Mouse (Mus musculus): ENCODE results near the gene Krt23. TPM values are rescaled to one million over a fixed set of nuclear protein-coding genes. Genes with fewer than 3 reads are reported as not detected.

Krt23 gene
- polyA plus RNA-seq, 1 experiment, result not detected

DNA sequence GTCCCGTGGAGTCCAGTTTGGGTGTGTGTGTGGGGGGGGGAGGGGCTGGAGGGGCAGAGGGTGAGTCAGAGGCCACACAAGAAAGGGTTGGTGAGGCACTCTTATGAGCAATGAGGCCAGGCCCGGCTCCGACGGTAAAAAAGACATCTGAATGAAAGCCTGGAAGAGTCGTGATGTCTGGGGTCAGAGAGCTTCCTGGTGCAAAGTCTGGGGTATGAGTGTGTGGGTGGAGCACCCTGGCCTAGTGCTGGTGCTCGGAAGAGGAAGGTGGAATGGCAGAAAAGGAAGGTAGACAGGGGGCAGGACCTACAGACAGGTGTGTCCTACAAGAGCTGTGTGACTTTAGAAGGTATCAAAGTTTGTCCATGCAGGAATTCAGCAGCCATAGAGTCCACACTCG lies 34.0 kb downstream of the Krt23 start:
- no peak overlapping the region for H3K27ac ChIP-seq (ENCODE audit: insufficient read depth, low read length)
- no peaks in the 10 kb centered on the region for H3K4me1 ChIP-seq (ENCODE audit: control insufficient read depth, insufficient read depth, low read length)
- no peak overlapping the region for H3K4me3 ChIP-seq (ENCODE audit: insufficient read depth, low read length)
- no peak for TF ChIP-seq POLR2A (IDR thresholded peaks at IDR 0.05; ENCODE audit: low read depth, low read length)
- no peak for TF ChIP-seq CTCF (IDR thresholded peaks at IDR 0.05; ENCODE audit: borderline replicate concordance, insufficient read depth, low read length)

DNA sequence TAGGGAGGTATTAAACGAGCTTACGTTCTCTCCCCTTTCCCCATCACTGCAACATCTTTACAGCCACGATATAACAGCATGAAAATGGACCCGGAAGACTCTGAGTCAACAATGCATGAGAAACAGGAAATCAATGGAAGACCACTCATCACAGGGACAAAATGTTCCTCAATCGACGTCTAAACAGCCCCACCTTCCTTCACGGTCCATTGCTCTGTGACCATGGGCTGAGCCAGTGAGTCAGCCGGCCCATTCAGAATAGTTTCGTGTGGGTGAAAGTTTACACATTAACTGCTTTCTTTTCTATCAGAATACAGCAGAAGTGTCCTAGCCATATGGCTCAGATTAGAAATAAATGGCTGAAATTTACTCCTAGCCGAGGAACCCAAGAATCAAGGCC lies 38.2 kb downstream of the Krt23 start:
- no peak for TF ChIP-seq CTCF (IDR thresholded peaks at IDR 0.05; ENCODE audit: borderline replicate concordance, insufficient read depth, low read length)
- no peak for TF ChIP-seq POLR2A (IDR thresholded peaks at IDR 0.05; ENCODE audit: low read depth, low read length)
- no peak overlapping the region for H3K27ac ChIP-seq (ENCODE audit: insufficient read depth, low read length)
- no peak overlapping the region for H3K4me3 ChIP-seq (ENCODE audit: insufficient read depth, low read length)
- no peaks in the 10 kb centered on the region for H3K4me1 ChIP-seq (ENCODE audit: control insufficient read depth, insufficient read depth, low read length)

DNA sequence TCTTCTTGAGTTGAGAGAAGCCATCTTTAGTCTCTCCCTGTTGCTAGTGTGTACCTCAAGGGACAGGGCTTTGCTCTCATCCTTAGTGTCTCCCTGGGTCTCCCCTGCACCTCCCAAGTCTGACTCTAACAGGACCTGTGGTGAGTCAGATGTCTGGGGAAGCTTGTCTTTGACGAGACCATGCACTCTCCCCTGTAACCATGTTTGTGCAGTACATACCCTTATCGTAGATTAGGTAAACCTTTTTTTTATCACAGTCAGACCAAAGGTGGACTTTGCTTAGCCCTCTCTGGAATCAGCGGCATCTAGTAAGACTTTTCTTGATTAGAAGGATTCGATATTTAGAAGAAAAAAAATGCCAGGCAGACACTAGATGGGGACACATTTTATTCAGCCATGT lies 38.9 kb downstream of the Krt23 start:
- H3K4me3 ChIP-seq (ENCODE audit: insufficient read depth, low read length), result no peak overlapping the region
- H3K4me1 ChIP-seq (ENCODE audit: control insufficient read depth, insufficient read depth, low read length), result no peaks in the 10 kb centered on the region
- TF ChIP-seq POLR2A (IDR thresholded peaks at IDR 0.05; ENCODE audit: low read depth, low read length) (no peak), CTCF (IDR thresholded peaks at IDR 0.05; ENCODE audit: borderline replicate concordance, insufficient read depth, low read length) (no peak)
- no peak overlapping the region for H3K27ac ChIP-seq (ENCODE audit: insufficient read depth, low read length)

DNA sequence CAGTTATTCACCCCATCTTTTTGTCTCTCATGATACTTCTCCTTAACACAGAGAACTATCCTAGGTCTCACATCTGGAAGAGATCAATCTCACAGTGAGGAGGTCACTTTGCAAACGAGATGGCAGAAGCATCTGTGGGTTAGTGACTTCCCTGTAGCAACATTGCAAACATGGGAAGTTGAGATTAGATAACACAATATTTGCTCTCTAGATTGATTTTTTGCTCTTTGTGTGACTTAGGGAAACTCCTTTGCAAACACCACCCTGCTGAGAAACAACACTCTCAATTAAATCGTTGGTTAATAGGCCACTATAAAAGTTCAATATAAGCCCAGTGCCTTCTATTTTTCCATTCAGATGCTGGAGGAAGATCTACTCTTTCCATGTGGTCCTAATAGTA lies 44.2 kb downstream of the Krt23 start:
- TF ChIP-seq POLR2A (IDR thresholded peaks at IDR 0.05; ENCODE audit: low read depth, low read length) (no peak), CTCF (IDR thresholded peaks at IDR 0.05; ENCODE audit: borderline replicate concordance, insufficient read depth, low read length) (no peak)
- no peaks in the 10 kb centered on the region for H3K4me1 ChIP-seq (ENCODE audit: control insufficient read depth, insufficient read depth, low read length)
- no peak overlapping the region for H3K27ac ChIP-seq (ENCODE audit: insufficient read depth, low read length)
- H3K4me3 ChIP-seq (ENCODE audit: insufficient read depth, low read length), result no peak overlapping the region

DNA sequence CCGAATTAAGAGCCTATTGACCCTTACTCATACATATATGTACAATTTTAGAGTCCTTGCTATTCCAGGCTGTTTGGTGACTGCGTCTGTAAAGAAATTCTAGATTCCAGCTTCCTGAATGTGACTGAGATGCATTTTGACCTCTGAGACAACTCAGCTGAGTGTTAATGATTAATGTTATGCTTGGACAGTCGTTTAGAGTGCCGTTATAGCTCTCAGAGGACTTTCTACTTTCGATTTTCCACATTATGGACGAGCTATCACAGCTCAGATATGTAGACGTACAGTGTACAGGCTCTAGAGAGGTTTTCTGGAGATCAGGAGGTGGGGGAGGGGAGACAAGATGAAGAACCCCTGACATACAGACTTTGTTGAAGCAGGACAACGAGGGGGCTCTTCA lies 51.7 kb downstream of the Krt23 start:
- Histone ChIP-seq H3K4me1 (ENCODE audit: control insufficient read depth, insufficient read depth, low read length) (no peaks in the 10 kb centered on the region), H3K4me3 (ENCODE audit: insufficient read depth, low read length) (no peak overlapping the region), H3K27ac (ENCODE audit: insufficient read depth, low read length) (no peak overlapping the region)
- TF ChIP-seq CTCF (IDR thresholded peaks at IDR 0.05; ENCODE audit: borderline replicate concordance, insufficient read depth, low read length), result no peak
- no peak for TF ChIP-seq POLR2A (IDR thresholded peaks at IDR 0.05; ENCODE audit: low read depth, low read length)

DNA sequence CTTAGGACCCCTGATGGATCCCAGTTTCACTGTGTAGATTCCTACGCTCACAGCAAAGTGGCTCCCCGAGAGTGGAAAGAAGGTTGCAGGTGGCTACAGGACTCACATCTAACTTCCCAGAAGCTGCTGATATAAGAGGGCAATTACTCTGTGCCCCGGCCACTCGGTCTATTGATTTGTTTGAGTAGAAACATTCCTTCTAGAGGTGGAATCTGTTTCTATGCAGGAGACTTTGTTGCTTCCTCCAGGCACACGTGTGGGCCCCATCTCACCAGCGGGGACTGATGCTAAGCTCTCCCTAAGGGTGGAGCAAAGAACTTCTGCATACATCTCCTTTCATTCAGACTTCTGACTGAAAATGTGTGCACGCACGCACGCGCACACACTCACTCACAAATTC lies 53.5 kb downstream of the Krt23 start:
- H3K4me1 ChIP-seq (ENCODE audit: control insufficient read depth, insufficient read depth, low read length), result no peaks in the 10 kb centered on the region
- TF ChIP-seq POLR2A (IDR thresholded peaks at IDR 0.05; ENCODE audit: low read depth, low read length) (no peak), CTCF (IDR thresholded peaks at IDR 0.05; ENCODE audit: borderline replicate concordance, insufficient read depth, low read length) (no peak)

DNA sequence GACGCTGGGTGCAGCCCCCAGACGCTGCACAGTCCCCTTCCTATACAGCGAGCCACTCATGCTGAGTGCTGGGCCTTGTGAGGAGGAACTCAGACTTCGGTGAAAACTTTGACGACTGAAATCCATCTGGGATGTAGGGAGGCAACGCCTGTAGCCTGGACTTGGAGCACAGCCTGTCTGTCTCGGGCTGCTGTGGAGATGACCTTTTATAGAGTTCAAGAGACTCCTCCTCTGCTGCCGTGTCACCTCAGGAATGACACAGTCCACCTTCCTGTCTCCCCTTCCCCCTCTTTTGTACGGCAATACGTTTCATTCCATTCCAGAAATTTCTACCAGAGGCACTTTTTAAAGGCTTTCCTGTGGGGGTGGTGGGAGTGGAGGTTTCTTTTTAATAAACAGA lies 55.0 kb downstream of the Krt23 start, which contains the start of gene Krt20:
Gene Krt20 (minus strand): TSS at position 179 of the 400 bp plus-strand sequence.
- H3K4me1 ChIP-seq (ENCODE audit: control insufficient read depth, insufficient read depth, low read length), result no peaks in the 10 kb centered on the region
- TF ChIP-seq POLR2A (IDR thresholded peaks at IDR 0.05; ENCODE audit: low read depth, low read length), result no peak
- no peak for TF ChIP-seq CTCF (IDR thresholded peaks at IDR 0.05; ENCODE audit: borderline replicate concordance, insufficient read depth, low read length)
- no peak within 1 kb of the TSS for H3K4me3 ChIP-seq (ENCODE audit: insufficient read depth, low read length)
- H3K27ac ChIP-seq (ENCODE audit: insufficient read depth, low read length), result no peak within 1 kb of the TSS

More for the DNA sequence above, 53.5 kb downstream of the Krt23 start:
- Histone ChIP-seq H3K27ac (ENCODE audit: insufficient read depth, low read length) (no peak overlapping the region), H3K4me3 (ENCODE audit: insufficient read depth, low read length) (no peak overlapping the region)

DNA sequence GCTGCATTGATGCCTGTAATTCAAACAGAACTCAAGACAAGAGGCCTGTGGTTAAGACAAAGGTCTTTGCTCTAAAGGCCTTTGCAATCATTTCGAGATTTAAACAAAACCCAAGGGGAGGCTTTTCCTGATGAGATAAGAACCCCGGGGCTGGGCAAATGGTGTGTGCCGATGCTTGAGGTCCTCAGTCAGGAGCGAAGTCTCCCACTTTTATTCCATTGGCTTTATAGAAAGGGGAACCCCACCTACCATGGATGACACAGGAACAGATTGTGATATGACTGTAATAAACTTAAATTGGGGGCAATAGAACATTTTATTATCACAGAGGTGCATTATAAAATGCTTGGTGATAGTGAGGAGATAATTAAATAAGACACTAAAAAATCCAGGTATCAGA lies 56.3 kb downstream of the Krt23 start:
- Histone ChIP-seq H3K4me1 (ENCODE audit: control insufficient read depth, insufficient read depth, low read length) (no peaks in the 10 kb centered on the region), H3K27ac (ENCODE audit: insufficient read depth, low read length) (no peak overlapping the region), H3K4me3 (ENCODE audit: insufficient read depth, low read length) (no peak overlapping the region)
- TF ChIP-seq POLR2A (IDR thresholded peaks at IDR 0.05; ENCODE audit: low read depth, low read length), result no peak
- no peak for TF ChIP-seq CTCF (IDR thresholded peaks at IDR 0.05; ENCODE audit: borderline replicate concordance, insufficient read depth, low read length)

DNA sequence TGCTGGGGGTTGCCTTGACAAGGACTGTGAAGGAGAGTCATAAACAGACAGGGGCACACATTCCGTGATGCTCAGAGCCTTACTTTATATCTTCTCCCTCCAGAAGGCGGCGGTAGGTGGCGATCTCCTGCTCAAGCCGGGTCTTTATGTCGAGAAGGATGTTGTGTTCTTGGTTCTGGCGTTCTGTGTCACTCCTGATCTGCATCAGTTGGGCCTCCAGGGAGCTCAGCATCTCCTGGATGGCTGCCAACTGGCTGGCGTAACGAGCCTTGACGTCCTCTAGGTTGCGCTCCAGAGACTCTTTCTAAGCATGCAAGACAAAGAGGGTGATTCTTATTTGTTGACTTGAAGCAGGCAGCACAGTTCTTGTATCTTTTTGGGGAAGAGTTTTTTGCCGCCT lies 62.3 kb downstream of the Krt23 start:
- Histone ChIP-seq H3K27ac (ENCODE audit: insufficient read depth, low read length) (no peak overlapping the region), H3K4me1 (ENCODE audit: control insufficient read depth, insufficient read depth, low read length) (no peaks in the 10 kb centered on the region), H3K4me3 (ENCODE audit: insufficient read depth, low read length) (no peak overlapping the region)
- TF ChIP-seq CTCF (IDR thresholded peaks at IDR 0.05; ENCODE audit: borderline replicate concordance, insufficient read depth, low read length), result no peak

Other genes with a start within 250 kb of the Krt23 start
- 0.49 TPM in 1 of 2 replicates, not detected in the other for gene Krt222, start 249.1 kb downstream of the Krt23 start, polyA plus RNA-seq (2011; ENCODE audit: insufficient read length, low read depth, missing spikeins)
- not detected in 2 replicates for gene Krt24, start 207.9 kb downstream of the Krt23 start, polyA plus RNA-seq (2011; ENCODE audit: insufficient read length, low read depth, missing spikeins)
- gene Krt25, start 170.2 kb downstream of the Krt23 start, polyA plus RNA-seq (2011; ENCODE audit: insufficient read length, low read depth, missing spikeins), result not detected in 2 replicates
- gene Krt26, start 155.2 kb downstream of the Krt23 start, polyA plus RNA-seq (2011; ENCODE audit: insufficient read length, low read depth, missing spikeins), result not detected in 2 replicates
- gene Krt27, start 142.0 kb downstream of the Krt23 start, polyA plus RNA-seq (2011; ENCODE audit: insufficient read length, low read depth, missing spikeins), result not detected in 2 replicates
- not detected in 2 replicates for gene Krt28, start 118.2 kb downstream of the Krt23 start, polyA plus RNA-seq (2011; ENCODE audit: insufficient read length, low read depth, missing spikeins)
- gene Krt10, start 103.8 kb downstream of the Krt23 start, polyA plus RNA-seq (2011; ENCODE audit: insufficient read length, low read depth, missing spikeins), result 4.0 and 4.5 TPM in 2 replicates
- not detected in 2 replicates for gene Krt12, start 70.9 kb downstream of the Krt23 start, polyA plus RNA-seq (2011; ENCODE audit: insufficient read length, low read depth, missing spikeins)
- 1.7 and 3.9 TPM in 2 replicates for gene Krt20, start 55.0 kb downstream of the Krt23 start, polyA plus RNA-seq (2011; ENCODE audit: insufficient read length, low read depth, missing spikeins)
- gene Krt39, start 28.2 kb upstream of the Krt23 start, polyA plus RNA-seq (2011; ENCODE audit: insufficient read length, low read depth, missing spikeins), result not detected in 2 replicates
- not detected in 2 replicates for gene Krt40, start 50.0 kb upstream of the Krt23 start, polyA plus RNA-seq (2011; ENCODE audit: insufficient read length, low read depth, missing spikeins)
- gene Krtap3-3, start 57.7 kb upstream of the Krt23 start, polyA plus RNA-seq (2011; ENCODE audit: insufficient read length, low read depth, missing spikeins), result not detected in 2 replicates
- gene Krtap3-2, start 63.7 kb upstream of the Krt23 start, polyA plus RNA-seq (2011; ENCODE audit: insufficient read length, low read depth, missing spikeins), result not detected in 2 replicates
- not detected in 2 replicates for gene Gm11939, start 66.3 kb upstream of the Krt23 start, polyA plus RNA-seq (2011; ENCODE audit: insufficient read length, low read depth, missing spikeins)
- gene Krtap3-1, start 73.5 kb upstream of the Krt23 start, polyA plus RNA-seq (2011; ENCODE audit: insufficient read length, low read depth, missing spikeins), result not detected in 2 replicates
- gene Krtap1-5, start 87.9 kb upstream of the Krt23 start, polyA plus RNA-seq (2011; ENCODE audit: insufficient read length, low read depth, missing spikeins), result not detected in 2 replicates
- gene Krtap1-4, start 90.5 kb upstream of the Krt23 start, polyA plus RNA-seq (2011; ENCODE audit: insufficient read length, low read depth, missing spikeins), result not detected in 2 replicates
- gene Krtap1-3, start 98.2 kb upstream of the Krt23 start, polyA plus RNA-seq (2011; ENCODE audit: insufficient read length, low read depth, missing spikeins), result not detected in 2 replicates
- not detected in 2 replicates for gene Krtap9-3, start 105.0 kb upstream of the Krt23 start, polyA plus RNA-seq (2011; ENCODE audit: insufficient read length, low read depth, missing spikeins)
- gene Gm11938, start 110.2 kb upstream of the Krt23 start, polyA plus RNA-seq (2011; ENCODE audit: insufficient read length, low read depth, missing spikeins), result not detected in 2 replicates
- gene Gm11937, start 117.1 kb upstream of the Krt23 start, polyA plus RNA-seq (2011; ENCODE audit: insufficient read length, low read depth, missing spikeins), result not detected in 2 replicates
- not detected in 2 replicates for gene Krtap2-4, start 121.7 kb upstream of the Krt23 start, polyA plus RNA-seq (2011; ENCODE audit: insufficient read length, low read depth, missing spikeins)
- gene Gm11562, start 127.3 kb upstream of the Krt23 start, polyA plus RNA-seq (2011; ENCODE audit: insufficient read length, low read depth, missing spikeins), result not detected in 2 replicates
- gene Krtap4-1, start 135.1 kb upstream of the Krt23 start, polyA plus RNA-seq (2011; ENCODE audit: insufficient read length, low read depth, missing spikeins), result not detected in 2 replicates
- not detected in 2 replicates for gene Krtap4-2, start 141.9 kb upstream of the Krt23 start, polyA plus RNA-seq (2011; ENCODE audit: insufficient read length, low read depth, missing spikeins)
- not detected in 2 replicates for gene Krtap4-7, start 151.0 kb upstream of the Krt23 start, polyA plus RNA-seq (2011; ENCODE audit: insufficient read length, low read depth, missing spikeins)
- not detected in 2 replicates for gene Gm11555, start 157.1 kb upstream of the Krt23 start, polyA plus RNA-seq (2011; ENCODE audit: insufficient read length, low read depth, missing spikeins)
- gene Gm11563, start 165.8 kb upstream of the Krt23 start, polyA plus RNA-seq (2011; ENCODE audit: insufficient read length, low read depth, missing spikeins), result not detected in 2 replicates
- gene Krtap4-6, start 172.8 kb upstream of the Krt23 start, polyA plus RNA-seq (2011; ENCODE audit: insufficient read length, low read depth, missing spikeins), result not detected in 2 replicates
- not detected in 2 replicates for gene Gm14190, start 197.6 kb upstream of the Krt23 start, polyA plus RNA-seq (2011; ENCODE audit: insufficient read length, low read depth, missing spikeins)
- not detected in 2 replicates for gene Gm14180, start 241.2 kb upstream of the Krt23 start, polyA plus RNA-seq (2011; ENCODE audit: insufficient read length, low read depth, missing spikeins)

Measured in embryonic fibroblast, embryonic 13.5 days (primary cell).